Mouse (Mus musculus): Measurements from ENCODE around the gene Adarb1.

- TF ChIP-seq CTCF (IDR thresholded peaks at IDR 0.05) (no peak), EP300 (IDR thresholded peaks at IDR 0.05) (no peak)
Observed at GRCm38 (mm10) chr10:77457701-77458100, 39.6 kb upstream of the Adarb1 start.

All from lung, postnatal 0 days (tissue).